Mouse (Mus musculus) induced T-regulatory cell, adult 2 months (primary cell): ENCODE results near the gene Fndc8.
"Not testable (repeated sequence)": the region's sequence is repeated elsewhere in the genome, so short reads cannot be mapped to it uniquely, and the experiment has no call there.

ENCODE experiments used
- DNase-seq: peaks from one replicate; pipeline ENCODE4 v3.0.0-alpha.2; 2012; ENCODE audit warnings: low read depth

The Fndc8 gene

DNA sequence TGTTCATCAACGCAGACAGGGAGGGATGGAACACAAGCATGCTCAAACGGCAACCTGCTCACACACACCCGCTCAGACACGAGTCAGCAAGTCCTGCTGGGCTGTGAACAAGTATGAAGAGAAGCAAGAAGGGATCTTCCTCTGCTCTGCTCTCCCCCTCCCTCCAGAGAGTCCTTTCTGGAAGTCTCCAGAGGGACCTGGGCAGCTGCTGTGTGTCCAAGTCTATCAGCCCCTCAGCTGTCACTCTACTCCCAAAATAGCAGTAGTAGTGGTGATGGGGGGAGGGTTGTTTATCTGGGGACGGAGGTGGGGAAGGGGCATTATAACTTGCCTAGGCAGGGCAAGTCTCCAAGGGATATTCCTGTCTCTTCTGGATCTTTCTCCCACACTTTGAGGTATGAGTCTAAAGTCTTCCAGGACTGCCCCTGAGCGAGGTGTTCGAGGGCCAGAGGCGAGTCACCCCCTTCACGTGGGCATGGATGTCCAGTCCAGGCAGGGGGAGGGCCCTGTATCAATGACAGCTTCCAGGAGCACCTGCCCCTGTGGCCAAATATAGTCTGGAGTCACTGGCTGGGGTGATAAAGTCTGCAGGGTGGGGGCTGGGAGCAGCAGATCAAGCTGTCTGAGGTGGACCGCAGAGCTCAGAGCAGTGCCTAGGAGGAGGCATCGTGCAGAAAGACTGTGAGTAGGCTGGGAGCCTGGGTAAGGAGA lies 18.9 kb downstream of the Fndc8 start:
- no peak for DNase-seq

DNA sequence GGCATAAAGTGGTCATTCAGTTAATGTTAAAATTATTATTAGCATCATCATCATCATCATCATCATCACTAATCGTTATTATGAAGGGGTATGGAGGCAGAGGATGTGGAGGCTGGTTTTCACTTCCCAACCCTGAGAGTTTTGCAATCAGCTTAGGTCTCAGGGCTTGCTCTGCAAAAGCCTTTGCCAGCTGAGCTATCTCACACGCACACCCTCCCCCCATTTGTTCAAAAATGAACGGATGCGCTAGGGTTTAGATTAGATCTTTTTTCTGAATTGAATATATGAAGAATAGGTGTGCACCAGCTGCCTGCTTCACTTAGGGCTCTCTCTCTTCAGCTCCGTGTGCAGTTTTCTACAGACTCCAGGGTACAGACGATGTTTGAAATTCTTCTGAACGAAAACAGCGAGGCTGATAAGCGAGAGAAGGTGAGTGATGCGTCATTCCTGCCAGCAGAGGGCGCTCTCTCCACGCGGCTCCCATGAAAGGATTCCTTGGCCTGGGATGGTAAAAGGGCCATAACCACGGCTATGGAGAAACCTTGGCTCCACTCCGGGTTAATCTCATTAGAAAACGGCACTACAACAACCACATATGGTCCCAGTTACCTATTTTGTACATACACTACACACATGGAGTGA lies 22.9 kb downstream of the Fndc8 start:
- peak; percentile 91 for DNase-seq

DNA sequence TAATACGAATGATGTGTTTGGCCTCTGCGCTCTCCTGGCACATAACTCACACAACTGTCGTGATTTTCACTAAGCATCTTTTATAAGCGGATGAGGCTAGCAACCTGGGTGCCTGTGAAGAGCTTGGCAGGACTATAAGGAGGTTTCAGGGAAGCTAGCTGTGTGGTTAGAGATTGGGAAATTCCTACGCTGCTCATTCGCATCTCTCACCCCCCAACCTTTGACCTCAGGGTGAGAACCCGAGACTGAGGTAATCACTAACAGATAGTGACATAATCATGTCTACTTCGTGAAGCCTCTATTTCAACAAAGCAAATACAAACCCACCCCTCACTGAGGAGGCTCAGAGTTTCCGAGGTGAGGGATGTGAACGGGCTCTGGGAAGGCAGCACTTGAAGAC lies 28.8 kb downstream of the Fndc8 start:
- DNase-seq: no peak

DNA sequence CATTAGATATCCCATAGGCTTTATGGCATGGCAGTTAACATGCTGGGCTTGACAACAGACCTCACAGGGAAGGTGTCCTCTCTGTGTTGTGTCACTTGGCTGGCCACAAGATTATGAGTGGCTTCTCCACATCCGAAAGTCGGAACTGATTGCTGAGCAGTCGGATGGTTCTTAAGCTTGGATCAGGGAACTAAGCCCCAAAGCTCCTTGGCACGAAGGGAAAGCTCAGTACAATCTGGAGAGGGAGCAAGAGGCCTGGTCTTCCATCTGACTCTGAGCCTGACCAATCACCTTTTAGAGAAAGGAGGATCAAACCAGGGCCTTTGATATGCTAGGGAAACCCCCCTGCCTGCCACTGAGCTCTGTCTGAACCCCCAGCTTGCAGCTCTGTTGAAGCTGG lies 29.8 kb downstream of the Fndc8 start:
- DNase-seq: no peak

DNA sequence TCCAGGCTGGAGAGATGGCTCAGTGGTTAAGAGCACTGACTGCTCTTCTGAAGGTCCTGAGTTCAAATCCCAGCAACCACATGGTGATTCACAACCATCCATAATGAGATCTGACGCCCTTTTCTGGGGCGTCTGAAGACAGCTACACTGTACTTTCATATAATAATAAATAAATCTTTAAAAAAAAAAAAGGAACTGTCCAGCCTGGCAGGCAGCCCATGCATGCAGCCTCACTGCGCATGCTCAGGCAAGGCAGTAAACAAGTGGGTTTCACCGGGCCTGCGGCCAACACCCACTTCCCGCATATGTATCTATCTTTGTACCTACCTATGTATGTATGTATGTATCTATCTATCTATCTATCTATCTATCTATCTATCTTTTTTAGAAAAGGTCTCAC lies 32.0 kb downstream of the Fndc8 start:
- DNase-seq: not testable (repeated sequence)

DNA sequence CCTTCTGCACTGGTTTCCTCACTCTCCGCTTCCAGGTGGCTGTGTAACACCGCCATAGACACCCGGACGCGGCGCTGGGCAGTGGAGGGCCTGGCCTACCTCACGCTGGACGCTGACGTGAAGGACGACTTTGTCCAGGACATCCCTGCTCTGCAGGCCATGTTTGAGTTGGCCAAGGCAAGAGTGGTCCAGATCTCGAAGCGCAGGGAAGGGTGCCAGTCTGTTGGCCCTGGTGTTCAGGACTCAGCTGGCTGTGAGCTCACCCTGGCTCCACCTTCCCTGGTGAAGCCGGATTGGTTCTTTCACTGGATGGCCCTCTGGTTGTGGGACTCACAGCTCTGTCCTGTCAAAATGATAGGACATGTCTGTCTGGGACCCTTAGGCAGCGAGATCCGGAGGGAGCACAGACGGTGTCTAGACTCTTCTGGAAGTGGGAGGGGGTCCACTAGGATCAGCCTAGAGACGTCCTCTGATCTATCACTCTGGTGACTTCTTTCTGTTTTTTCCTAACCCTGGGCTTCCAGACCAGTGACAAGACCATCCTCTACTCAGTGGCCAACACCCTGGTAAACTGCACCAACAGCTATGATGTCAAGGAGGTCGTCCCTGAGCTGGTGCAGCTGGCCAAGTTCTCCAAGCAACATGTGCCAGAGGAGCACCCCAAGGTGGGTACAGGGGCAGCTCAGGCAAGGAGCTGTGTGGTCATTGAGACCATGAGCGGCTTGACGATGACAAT lies 37.1 kb downstream of the Fndc8 start:
- DNase-seq: no peak

DNA sequence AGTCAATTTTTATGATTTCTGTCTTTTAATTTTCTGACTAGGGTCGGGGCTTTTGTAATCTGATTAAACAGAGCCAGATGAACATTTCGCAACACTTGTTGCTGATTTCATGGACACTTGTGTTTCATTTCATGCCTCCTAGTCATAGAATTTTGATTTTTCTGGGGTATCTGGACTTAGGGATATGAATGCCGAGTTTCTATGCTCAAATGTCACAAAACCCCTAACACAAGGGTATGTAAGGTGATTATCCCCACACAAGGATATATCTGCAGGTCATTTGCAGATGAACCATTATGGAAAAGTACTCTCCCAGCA lies 37.7 kb downstream of the Fndc8 start:
- DNase-seq: peak; percentile 29

DNA sequence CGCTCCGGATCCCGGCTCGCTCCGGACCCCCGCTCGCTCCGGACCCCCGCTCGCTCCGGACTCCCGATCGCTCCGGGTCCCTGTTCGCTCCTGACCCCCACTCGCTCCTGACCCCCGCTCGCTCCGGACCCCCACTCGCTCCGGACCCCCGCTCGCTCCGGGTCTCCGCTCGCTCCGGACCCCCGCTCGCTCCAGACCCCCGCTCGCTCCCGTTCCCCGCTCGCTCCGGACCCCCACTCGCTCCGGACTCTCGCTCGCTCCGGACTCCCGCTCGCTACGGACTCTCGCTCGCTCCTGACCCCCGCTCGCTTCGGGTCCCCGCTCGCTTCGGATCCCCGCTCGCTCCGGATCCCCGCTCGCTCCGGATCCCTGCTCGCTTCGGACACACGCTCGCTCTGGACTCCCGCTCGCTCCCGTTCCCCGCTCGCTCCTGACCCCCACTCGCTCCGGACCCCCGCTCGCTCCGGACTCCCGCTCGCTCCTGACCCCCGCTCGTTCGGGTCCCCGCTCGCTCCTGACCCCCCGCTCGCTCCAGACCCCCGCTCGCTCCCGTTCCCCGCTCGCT lies 38.5 kb downstream of the Fndc8 start:
- not testable (repeated sequence) for DNase-seq

DNA sequence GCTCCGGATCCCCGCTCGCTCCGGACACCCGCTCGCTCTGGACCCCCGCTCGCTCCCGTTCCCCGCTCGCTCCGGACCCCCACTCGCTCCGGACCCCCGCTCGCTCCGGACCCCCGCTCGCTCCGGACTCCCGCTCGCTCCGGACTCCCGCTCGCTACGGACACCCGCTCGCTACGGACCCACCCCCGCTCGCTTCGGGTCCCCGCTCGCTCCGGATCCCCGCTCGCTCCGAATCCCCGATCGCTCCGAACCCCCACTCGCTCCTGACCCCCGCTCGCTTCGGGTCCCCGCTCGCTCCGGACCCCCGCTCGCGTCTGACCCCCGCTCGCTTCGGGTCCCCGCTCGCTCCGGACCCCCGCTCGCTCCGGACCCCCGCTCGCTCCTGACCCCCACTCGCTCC lies 39.2 kb downstream of the Fndc8 start:
- not testable (repeated sequence) for DNase-seq

DNA sequence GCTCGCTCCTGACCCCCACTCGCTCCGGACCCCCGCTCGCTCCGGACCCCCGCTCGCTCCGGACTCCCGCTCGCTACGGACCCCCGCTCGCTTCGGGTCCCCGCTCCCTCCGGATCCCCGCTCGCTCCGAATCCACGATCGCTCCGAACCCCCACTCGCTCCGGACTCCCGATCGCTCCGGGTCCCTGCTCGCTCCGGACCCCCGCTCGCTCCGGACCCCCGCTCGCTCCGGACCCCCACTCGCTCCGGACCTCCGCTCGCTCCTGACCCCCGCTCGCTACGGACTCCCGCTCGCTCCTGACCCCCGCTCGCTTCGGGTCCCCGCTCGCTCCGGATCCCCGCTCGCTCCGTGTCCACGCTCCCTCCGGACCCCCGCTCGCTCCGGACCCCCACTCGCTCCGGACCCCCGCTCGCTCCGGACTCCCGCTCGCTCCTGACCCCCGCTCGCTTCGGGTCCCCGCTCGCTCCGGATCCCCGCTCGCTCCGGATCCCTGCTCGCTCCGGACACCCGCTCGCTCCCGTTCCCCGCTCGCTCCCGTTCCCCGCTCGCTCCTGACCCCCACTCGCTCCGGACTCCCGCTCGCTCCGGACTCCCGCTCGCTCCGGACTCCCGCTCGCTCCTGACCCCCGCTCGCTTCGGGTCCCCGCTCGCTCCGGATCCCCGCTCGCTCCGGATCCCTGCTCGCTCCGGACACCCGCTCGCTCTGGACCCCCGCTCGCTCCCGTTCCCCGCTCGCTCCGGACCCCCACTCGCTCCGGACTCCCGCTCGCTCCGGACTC lies 39.9 kb downstream of the Fndc8 start:
- DNase-seq: not testable (repeated sequence)

DNA sequence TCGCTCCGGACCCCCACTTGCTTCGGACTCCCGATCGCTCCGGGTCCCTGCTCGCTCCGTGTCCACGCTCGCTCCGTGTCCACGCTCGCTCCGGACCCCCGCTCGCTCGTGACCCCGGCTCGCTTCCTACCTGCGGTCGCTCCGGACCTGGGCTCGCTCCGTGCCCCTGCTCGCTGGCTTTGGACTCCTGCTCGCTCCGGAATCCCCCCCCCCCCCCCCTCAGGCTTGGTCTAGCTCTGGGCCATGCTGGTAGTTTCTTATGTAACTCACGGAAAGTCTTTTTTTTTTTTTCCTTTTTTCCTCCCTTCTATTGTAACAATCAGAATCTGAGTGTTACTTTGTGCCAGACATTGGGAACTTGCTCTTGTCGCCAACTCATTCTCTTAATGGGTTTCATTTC lies 41.3 kb downstream of the Fndc8 start:
- no peak for DNase-seq

DNA sequence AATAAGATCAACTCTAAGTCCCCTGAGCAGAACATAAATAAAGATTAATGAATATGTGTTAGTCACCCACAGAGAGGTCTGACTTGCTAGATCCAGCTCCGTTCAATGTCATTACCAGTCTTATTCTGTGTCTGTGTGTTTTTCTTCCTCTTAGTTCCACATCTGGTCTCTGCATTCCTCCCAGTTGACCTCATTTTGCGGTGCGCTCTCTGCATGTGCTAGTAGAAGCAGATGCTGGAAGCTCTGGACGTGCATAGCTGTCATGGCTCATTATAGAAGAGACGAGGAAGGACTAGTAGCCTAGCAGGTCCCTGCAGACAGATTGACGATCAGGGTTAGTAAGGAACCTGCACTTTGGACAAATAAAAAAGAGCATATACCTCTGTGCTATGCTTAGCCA lies 51.4 kb downstream of the Fndc8 start:
- DNase-seq: no peak

DNA sequence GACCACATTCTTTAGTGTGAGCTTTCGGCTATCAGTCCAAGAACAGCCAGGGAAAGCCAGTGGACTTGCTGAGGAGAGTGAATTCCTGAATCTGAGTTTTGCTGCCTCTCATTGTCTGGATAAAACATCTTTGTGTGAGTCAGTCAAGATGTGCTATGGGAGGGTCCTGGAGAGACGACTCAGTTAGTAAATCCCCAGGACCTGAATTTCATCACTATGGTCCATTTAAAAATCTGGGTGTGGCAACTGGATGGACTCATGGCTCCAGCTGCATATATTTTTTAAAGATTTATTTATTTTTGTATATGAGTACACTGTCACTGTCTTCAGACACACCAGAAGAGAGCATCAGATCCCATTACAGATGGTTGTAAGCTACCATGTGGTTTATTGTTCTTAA lies 53.7 kb downstream of the Fndc8 start:
- no peak for DNase-seq

DNA sequence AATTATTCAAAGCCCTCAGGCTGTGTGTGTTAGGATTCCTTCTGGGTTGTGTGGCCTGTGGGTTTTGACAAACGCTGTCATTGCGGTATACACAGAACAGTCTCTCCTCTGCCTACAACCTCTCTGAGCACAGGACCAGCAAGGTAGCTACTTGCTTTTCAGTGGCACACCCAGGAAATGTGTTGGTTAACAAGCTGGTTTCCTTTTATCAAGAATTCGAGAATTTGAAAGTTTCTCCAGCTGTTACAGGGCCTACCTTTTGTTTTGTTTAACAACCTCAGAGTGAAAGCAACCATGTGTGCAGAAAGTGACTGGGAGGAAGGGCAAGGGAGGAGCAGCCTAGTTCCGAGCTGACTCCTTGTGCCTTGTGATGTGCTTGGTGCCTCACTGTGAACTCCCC lies 55.5 kb downstream of the Fndc8 start:
- peak; percentile 74 for DNase-seq

DNA sequence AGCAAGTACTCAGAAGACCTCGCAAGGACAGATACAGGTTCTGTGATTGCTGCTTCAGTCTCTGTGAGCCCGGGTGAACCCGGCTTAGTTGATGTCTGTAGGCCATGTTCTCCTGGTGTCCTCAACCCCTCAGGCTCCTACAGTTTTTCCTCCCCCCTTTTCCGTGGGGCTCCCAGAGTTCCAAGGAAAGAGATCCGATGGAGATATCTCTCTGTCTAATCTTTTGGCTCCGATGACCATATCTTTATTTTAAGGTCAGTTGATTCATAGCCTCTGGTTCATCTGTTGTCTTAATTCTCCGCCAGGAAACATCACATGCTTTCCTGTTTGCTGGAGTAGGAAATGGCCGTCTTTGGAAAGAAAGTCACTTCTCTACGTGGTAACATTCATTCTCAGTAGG lies 57.1 kb downstream of the Fndc8 start:
- DNase-seq: no peak
